8 mouse cellular contexts compared by ENCODE assay signal in the genomic region with DNA sequence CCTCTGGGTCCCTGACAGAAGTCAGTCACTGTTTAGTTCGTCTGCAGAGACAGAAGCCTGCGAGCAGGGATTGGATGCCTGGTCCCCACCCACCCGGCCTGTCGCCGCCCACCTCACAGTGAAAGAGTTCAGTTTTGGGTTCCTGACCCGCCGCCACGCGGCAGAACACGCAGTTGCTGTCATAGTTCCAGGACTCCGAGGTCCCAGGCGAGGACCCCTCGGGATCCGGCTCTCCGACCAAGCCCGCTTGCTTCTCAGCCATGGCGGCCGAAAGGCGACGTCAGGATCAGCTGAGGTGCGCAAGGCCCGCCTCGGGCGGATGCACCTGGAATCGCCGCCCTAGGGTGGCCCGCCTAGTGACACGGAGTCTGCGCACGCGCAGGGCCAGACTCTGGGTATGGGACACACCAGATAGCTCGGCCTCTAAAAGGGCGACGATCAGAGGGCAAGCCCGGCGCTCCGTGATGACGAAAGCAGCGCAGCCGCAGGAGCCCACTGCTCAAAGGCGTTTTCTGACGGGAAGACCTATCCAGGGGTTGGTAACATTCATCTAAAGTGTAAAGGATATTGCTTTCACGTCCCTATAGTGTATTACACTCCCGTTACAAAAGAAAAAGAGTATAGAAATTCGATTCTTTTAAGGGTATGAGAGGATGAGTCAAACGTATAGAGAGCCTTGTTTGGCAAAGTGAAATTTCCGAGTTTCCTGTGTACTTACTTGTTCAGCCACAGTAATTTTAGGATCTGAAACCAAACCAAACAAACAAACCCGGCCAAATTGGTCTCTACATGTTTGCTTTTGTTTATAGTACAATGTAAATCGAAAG. TPM values are rescaled to one million over a fixed set of nuclear protein-coding genes. Genes with fewer than 3 reads are reported as not detected.
DNase-seq lines count a peak whose midpoint lies in the region; ATAC-seq lines count a peak whose summit lies in the region.

No protein-coding gene starts in this region.

- peak; percentile 100 for DNase-seq in T-cell, adult 2 months (ENCODE audit: low spot score)
- DNase-seq in cerebellum, postnatal 36 days = peak; percentile 98 to 99
- DNase-seq in frontal cortex, postnatal 36 days (ENCODE audit: low spot score in 2 of 2) = peak; percentile 99 to 100
- peak; percentile 98 for DNase-seq in left cerebral cortex, adult 11 months (ENCODE audit: low spot score)
- peak; percentile 98 to 99 for DNase-seq in lung, postnatal 4 days
- DNase-seq in retina, postnatal 7 days (ENCODE audit: low read depth, low spot score) = peak; percentile 97
- peak; percentile 98 for DNase-seq in urinary bladder, adult 2 months (ENCODE audit: low spot score)

- peak overlapping the region; percentile 61 for H3K4me2 ChIP-seq in hindbrain, embryonic 15.5 days

- H3K27ac ChIP-seq in hindbrain, embryonic 15.5 days (replicated peaks) = peak overlapping the region; percentile 95

- H3K9ac ChIP-seq in hindbrain, embryonic 15.5 days = peak overlapping the region; percentile 69

- ATAC-seq in hindbrain, embryonic 15.5 days (ENCODE audit: low FRiP score, low read depth) = peak; percentile 100

- peaks cover 6% of the 10 kb centered on the region for H3K4me1 ChIP-seq in hindbrain, embryonic 15.5 days (replicated peaks)

- H3K27me3 ChIP-seq in hindbrain, embryonic 15.5 days = no peaks in the 10 kb centered on the region

- H3K4me3 ChIP-seq in hindbrain, embryonic 15.5 days = peak overlapping the region; percentile 67

- no peaks in the 10 kb centered on the region for H3K9me3 ChIP-seq in hindbrain, embryonic 15.5 days

- no peaks in the 10 kb centered on the region for H3K36me3 ChIP-seq in hindbrain, embryonic 15.5 days

- under 1% methylated on average over 49 of the region's 49 CpGs for WGBS in hindbrain, embryonic 15.5 days

RNA-seq across cellular contexts. Expression of gene Hint3, which starts 11.1 kb away (rescaled TPM):
- polyA plus RNA-seq in hindbrain, embryonic 15.5 days (2015; fragmentation: Nextera tagmentation; extraction: Ambion mirVana) = 17.7 and 20.8 TPM in 2 replicates
- 26.0 and 29.4 TPM in 2 replicates for polyA plus RNA-seq in urinary bladder, adult 2 months (2012; rRNA removed)

RNA-seq across cellular contexts. Expression of gene Trmt11, which starts 17.8 kb away (rescaled TPM):
- 20.0 and 21.0 TPM in 2 replicates for polyA plus RNA-seq in hindbrain, embryonic 15.5 days (2015; fragmentation: Nextera tagmentation; extraction: Ambion mirVana)
- 4.3 and 5.0 TPM in 2 replicates for polyA plus RNA-seq in urinary bladder, adult 2 months (2012; rRNA removed)

Comparison
In these comparisons a context has a peak if more than half of its experiments do, and no peak if none do; other contexts are left out.
1. Peak in every context shown above with its lines: DNase-seq, ATAC-seq, H3K4me3 ChIP-seq and H3K27ac ChIP-seq.